Mouse (Mus musculus): ENCODE results near the gene Hrnr.

Gene Hrnr

DNA sequence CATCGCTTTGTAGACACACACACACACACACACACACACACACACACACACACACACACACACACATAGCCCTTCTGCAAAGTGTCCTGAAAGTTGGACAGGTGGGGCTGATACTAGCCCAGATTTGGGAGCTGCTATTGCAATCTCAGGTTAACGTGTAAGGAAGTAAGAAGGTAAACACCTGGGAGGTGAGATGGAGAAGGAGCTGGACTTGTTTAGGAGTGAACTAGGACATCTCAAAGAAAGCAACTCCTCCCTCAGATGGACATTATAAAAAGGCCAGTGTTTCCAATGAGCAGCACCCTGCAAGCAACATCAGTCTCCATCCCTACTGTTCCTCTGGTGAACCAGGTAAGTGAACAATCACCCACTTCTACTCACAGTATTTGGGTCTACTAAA lies at the start of gene Hrnr:
Gene Hrnr (plus strand): TSS at position 301 of the 400 bp plus-strand sequence.
- DNase-seq (ENCODE audit: low spot score) = no peak

DNA sequence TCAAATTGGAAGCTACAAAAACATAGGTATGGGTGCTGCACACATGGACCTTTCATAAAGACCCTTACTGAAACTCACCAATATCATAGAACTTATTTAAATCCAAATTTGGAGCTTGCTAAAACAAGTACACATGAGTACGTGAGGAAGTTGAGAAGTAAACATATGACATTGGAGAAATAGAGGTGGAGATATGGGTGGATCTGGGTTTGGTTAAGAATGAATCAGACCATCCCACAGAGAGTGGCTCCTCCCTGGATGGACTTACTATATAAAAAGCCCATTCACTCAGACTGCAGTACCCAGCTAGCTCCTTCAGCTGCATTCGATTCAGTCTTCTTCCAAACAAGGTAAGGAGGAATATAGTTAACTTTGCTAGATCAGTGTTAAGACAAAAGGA lies 46.3 kb upstream of the Hrnr start, which contains the start of gene Flg:
Gene Flg (plus strand): TSS at position 301 of the 400 bp plus-strand sequence.
- no peak for DNase-seq (ENCODE audit: low spot score)

DNA sequence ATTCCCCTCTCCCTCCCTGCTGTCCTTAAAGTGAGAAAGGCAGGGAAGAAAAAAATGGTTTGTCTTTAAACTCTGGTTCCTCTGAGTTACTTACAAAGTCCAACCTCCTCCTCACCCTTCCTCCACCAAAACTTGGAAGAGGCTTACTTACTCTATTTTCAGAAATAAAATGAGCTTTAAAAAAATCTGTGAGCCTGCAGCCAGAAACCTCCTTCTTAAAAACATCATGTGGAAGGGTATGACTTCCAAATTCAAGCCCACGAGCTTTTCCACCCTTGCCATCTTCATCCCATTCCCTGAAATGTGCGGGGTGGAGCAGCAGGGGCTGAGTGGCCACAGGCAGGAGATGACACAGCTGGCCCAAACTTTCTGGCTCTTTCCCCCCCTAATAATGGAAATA lies 22.0 kb upstream of the Hrnr start:
- DNase-seq (ENCODE audit: low spot score) = no peak

- DNase-seq (ENCODE audit: low spot score) = no peak
Observed at GRCm38 (mm10) chr3:93299832-93300231, 19.7 kb upstream of the Hrnr start.

- DNase-seq (ENCODE audit: low spot score) = no peak
Observed at GRCm38 (mm10) chr3:93301896-93302295, 17.7 kb upstream of the Hrnr start.

DNA sequence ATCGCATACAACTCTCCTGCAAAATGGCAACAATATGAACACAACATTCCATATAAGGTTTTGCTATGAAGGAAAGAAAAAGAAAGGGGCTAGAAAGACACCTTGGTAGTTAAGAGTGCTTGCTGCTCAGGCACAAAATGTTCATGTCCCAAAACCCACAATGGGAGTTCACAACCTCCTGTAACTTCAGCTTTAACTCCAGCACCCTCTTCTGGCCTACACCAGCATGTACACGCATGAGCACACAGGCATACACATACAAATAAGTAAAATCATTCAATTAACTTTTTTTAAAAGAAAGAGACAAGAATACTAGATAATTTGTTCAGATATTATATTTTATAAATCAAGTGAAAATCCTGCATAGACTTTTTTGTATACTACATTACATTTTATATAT lies 13.4 kb upstream of the Hrnr start:
- DNase-seq (ENCODE audit: low spot score) = no peak

GRCm38 (mm10) chr3:93311371-93311770 lies 8.2 kb upstream of the Hrnr start:
- DNase-seq (ENCODE audit: low spot score) = no peak

DNA sequence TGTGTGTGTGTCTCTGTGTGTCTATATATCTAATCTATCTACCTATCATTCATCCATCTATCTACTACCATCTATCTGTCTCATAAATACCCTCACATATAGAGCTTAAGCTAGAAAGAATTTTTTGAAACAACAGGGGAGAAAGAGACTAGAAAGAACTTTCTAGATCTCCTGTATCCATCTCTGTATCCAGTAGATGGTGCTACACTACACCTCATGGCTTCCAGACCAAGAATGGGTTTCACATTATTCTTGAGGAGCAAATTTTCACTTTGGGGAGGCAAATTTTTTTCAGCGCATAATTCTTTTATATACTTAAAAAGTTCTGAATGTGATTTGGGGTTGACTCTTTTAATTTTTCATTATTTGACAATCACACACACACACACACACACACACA lies 5.2 kb upstream of the Hrnr start:
- DNase-seq (ENCODE audit: low spot score) = no peak

- no peak for DNase-seq (ENCODE audit: low spot score)
Observed at GRCm38 (mm10) chr3:93337749-93338148, 18.2 kb downstream of the Hrnr start.

GRCm38 (mm10) chr3:93340021-93340420 lies 20.5 kb downstream of the Hrnr start:
- no peak for DNase-seq (ENCODE audit: low spot score)

DNA sequence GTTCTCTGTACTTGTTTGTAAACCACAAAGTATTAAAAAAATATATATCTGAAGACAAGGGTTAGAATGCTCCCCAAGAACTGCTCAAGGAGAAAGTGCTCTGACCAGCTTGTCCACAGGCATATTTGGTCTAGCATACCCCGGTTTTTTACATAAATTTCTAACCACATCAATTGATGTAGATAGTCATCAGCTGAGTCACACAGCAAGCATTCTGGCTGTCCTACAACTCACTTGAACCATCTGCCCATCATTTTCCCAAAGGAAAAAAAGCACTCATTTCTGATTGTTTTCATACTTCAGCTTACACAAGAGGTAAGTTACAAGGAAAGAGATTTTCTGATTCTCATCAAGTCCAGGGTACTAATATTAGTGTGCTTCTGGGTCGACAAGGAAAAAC lies 27.3 kb downstream of the Hrnr start:
- no peak for DNase-seq (ENCODE audit: low spot score)

DNA sequence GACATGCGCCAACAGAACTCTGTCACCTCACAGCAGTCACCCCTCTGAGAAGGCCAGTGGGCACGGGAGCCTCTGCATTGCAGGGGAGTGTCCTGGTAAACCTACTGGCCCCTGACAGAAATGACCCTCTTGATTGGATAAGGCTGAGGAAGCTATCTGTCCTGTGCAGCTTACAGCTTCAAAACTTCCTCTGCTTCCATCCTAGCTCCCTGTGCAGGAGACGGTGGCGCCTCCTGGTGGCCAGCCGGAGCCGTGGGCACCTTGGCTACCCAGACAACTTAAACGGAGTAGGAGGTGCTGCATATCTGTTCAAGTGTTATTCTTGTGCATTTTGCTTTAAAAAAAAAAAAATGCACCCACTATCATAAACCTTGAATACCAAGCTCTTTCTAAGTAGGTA lies 40.5 kb downstream of the Hrnr start:
- DNase-seq (ENCODE audit: low spot score) = peak; percentile 4

GRCm38 (mm10) chr3:93361933-93362574 lies 42.5 kb downstream of the Hrnr start:
- DNase-seq (ENCODE audit: low spot score) = peak; percentile 29

DNA sequence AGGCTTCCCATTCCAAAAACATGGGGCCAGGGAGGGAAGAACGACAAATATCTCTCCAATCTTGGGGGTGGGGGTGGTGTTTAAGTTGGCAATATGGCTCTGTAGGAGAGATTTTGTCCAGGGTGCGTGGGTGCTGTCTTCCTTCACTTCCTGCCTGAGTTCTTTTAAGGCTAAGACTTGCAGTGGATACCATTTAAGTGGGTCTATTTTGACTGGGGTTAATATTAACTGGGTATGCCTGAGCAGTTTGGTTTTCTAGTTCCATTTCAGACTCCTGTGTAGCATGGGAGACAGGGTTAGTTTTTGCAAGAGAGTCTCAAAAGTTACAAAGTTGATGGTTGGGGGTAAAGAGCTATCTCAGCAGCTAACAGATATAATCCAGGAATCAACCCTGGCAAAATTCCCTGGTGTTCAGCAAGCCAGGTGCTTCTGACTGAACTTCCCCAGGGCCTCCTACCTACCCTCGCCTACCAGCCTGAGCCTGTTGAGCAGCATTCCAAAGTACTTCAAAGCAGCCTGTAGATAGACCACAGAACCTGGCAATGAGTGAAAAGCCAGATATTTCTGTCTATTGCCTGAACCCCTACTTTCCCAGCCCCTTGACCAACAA lies 47.5 kb downstream of the Hrnr start:
- DNase-seq (ENCODE audit: low spot score) = no peak

GRCm38 (mm10) chr3:93368171-93368570 lies 48.6 kb downstream of the Hrnr start:
- no peak for DNase-seq (ENCODE audit: low spot score)

GRCm38 (mm10) chr3:93373416-93373815 lies 53.9 kb downstream of the Hrnr start:
- no peak for DNase-seq (ENCODE audit: low spot score)

DNA sequence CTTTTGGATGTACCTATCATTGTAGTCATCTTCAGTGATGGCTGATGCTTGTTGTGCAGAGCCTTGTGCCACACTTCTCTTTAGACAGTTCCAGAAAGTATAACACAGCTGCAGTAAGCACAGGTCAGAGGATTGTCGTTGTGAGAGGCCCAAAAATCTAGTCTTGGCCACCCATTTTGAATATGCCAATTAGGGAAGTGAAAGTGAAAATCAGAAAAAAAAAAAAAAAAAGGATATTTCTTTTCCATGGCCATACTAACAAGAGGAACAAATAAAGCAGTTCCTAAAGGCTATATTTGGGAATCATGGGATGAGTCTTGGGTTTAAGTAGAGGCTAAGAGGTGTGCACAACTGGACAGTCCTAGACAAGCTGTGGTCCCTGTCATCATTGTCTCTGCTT lies 55.6 kb downstream of the Hrnr start:
- no peak for DNase-seq (ENCODE audit: low spot score)

DNA sequence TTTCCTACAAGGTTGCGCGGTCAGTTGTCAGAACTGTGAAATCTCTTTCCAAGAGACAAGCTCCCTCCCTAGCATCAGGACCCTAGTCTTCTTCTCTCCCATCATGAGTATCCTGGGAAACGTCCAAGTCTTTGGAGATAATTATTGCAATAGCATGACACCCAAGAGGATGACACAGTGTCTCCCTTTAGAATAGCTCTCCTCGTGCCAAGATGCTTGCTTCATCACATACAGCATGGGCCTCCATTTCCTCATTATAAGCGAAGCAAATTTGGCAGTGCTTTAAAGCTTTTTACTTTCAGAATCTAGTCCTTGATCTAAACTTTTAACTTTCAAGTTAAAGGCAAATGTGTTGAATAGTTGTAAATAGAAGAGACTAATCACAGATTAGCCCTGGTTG lies 56.1 kb downstream of the Hrnr start:
- DNase-seq (ENCODE audit: low spot score) = no peak

- no peak for DNase-seq (ENCODE audit: low spot score)
Observed at GRCm38 (mm10) chr3:93378146-93378545, 58.6 kb downstream of the Hrnr start.

All from c-Kit-positive CD71-positive TER-119-positive erythroid progenitor cells, embryonic 14.5 days (primary cell).